Mouse (Mus musculus): Measurements from ENCODE around the gene Gm45208.

DNA sequence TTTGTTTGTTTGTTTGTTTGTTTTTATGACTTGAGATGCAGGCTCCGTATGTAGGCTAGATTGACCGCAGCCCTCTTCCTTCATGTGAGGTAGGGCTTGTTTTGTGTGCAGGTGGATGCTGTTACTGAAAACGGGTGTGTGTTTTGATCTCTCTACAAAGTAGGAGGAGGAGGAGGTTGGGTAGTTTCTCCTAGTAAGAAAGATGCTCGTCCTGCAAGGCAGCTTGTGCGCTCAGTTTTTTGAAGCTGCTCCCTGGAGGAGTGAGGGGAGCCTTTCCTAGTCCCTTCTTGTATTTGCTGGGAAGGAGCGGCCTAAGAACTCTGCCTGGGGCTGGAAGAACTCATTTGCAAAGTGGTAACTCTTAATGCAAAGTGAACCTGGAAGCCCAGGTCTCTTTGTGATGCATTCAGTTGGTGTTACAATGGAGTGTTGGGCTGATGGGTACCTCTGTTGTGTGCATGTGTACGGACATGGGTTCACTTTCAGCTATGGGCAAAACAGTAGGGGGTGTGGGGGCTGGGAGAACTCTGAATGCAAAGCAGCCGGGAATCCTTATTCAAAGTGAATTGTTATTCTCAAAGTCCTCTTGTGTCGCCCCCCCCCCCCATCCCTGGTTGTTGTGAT lies 42.7 kb downstream of the Gm45208 start:
- TF ChIP-seq CTCF (IDR thresholded peaks at IDR 0.05; ENCODE audit: insufficient read depth, low read length) (no peak), POLR2A (IDR thresholded peaks at IDR 0.05; ENCODE audit: borderline replicate concordance, extremely low read depth, low read depth, low read length) (no peak)

Data from lung, adult 2 months (tissue).